Mouse (Mus musculus) kidney, postnatal 36 days (tissue): Measurements from ENCODE around the gene Ppil6.
A peak's percentile ranks its signal among the peaks of the same experiment; 100 is the strongest.

Experiments
- DNase-seq, 2 experiments: peaks; one replicate each; pipeline ENCODE4 v3.0.0; 2021 to 2022; ENCODE audit warnings: mixed read lengths in 2 of 2

Ppil6 gene

DNA sequence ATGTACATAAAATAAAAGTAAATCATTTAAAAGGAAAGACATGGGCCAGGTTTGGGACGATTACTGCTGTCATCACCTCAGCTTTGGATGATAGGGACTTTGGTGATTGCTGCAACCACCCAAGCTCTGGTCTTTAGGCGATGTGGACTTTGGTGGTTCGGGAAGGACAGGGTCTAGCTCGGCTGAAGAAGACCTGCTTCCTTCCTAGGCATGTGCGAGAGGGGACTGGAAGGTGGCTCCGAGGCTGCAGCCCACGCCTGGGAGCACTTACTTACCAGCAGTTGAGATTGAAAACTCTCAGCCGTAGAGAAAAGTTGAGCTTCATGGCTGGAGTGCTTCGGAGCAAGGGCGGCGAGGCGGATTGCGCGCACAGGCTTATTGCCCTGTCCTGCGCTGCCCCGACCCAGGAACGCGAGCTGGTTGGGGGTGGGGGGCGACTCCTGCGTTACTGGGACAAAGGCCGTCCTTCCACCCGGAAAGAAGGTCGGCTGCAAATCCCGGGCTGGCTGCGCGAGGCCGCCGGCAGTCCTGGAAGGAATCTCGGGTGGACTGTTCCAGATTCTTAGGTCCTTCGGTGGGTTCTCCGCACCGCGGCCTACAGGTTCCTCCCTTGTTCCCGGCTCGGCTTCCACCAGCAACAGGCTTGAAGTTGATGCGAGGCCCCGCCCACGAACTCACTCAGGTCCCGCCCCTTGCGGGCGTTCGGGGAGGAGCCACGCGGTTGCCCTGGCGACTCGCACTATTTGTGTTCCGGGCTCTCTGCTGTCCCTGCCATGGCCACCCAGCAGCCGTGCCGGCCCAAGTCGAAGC is at the start of gene Ppil6, which contains the start of gene Smpd2:
Ppil6 (plus strand) TSS at position 732 of the 810 bp plus-strand sequence.
Smpd2 (minus strand) TSS at position 662 of the 810 bp plus-strand sequence.
- DNase-seq: peak; percentile 97 to 98

DNA sequence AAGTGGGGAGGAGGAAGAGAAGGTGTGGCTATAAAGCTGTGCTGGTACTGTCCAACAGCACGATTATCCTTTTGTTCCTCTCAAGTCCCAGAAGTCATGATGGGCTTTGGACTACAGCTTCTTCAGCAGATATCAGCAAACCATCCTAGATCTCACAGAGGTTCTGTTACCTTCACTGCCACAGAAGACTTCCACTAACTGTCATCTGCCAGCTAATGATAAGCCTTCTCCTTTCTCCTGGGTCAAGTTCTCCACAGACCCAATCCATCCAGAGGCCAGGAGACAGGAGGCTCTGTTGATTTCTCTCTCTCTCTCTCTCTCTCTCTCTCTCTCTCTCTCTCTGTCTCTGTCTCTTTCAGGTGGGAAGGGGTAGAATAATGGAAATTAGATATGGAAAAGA is 42.0 kb upstream of the Ppil6 start:
- no peak for DNase-seq

DNA sequence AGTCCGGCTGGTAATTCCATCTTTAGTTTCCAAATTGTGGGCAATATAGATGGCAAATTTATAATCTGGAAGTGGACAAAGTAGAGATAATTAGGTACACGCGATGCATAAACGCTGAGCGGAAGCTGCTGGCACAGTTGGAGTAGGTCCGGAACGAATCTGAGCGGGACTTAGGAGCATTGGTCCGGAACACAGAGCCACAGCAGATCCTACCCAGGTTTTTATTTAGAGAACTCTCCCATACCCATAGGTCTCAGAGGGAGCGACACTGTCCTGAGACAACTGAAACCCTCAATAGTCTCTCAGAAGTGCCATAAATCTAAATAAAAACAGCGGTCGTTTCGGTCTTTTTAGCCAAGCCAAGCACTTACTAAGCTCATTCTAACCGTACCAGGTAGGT is 40.6 kb upstream of the Ppil6 start:
- DNase-seq: peak; percentile 43 to 63

DNA sequence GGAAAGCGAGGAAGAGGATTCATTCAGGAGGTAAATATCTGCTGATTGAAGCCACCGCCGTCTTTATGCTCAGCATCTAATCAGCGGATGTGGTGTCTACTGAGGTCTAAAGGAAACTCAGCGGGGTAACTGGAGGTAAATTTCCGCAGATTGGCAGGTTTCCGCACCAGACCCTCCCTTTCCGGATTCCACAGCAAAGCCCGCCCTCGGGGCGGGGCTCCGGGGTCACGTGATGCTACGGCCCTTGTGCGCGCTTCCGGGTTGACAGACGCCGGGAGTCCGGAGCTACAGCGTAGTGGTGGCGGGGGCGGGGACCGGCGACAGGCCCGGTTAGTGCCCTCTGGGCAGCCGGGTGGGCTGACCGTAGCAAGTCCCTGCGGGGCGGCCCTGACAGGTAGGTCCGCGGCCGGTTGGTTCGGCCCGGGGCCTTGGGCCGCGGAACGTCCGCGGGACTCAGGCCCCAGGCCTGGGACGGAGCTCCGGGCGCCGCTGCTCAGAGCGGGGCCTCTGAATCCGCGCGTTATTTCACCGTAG is 40.0 kb upstream of the Ppil6 start, which contains the start of gene Zbtb24:
Zbtb24 (plus strand) TSS at position 247 of the 534 bp plus-strand sequence.
- peak; percentile 96 to 99 for DNase-seq

DNA sequence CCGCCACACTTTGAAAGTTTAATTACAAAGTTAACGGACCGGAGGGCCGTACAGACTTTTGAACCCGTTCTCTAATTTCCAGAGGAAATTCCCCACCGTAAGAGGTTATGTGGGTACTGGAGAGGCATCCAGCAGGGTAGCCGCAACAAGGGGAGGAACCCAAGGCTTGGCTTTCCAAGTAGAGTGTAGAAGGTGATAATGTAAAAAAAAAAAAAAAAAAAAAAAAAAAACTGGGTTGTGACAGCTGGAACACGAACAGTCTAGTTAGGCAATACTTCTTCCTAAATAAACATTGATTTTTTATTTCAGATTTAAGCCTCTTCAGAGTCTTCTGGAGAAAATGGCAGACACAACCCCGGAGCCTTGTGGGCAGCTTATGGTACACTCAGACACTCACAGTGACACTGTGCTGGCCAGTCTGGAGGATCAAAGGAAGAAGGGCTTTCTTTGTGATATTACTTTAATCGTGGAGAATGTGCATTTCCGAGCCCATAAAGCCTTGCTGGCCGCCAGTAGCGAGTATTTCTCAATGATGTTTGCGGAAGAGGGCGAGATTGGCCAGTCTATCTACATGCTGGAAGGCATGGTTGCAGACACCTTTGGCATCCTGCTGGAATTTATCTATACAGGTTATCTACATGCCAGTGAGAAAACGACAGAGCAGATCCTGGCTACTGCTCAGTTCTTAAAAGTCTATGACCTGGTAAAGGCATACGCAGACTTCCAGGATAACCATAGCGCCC is 39.3 kb upstream of the Ppil6 start:
- DNase-seq: no peak

DNA sequence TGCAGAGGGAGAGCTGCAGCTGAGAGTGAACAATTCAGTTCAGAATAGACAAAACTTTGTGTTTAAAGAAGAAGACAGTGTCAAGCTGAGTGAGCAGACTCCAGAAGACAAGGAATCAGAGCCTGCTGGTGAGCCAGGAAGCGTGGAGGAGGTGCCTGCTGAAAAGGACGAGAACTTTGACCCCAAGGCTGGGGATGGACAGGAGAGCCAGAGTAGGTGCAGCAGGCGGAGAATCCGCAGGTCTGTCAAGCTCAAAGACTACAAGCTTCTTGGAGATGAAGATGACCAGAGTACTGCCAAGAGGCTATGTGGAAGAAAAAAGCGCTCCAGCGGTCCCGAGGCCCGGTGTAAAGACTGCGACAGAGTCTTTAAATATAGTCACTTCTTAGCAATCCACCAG is 38.6 kb upstream of the Ppil6 start:
- peak; percentile 78 to 85 for DNase-seq

DNA sequence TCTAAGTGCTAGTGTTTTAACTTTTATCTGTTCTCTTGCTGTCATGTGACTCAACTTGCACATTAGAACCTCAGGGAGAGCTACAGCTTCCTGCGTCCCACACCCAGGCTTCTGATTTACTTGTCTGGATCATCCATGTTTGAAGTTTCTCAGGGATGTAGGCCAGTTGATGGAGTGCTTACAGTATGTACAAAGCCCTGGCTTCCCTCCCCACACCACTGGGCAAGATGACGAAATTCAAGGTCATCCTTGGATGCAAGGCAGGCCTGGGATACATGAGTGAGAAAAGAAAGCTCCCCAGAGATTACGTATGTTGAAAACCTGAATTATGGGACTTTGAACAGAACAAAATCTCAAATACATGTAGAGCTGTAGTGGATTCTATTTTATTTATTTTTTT is 37.4 kb upstream of the Ppil6 start:
- DNase-seq: no peak

DNA sequence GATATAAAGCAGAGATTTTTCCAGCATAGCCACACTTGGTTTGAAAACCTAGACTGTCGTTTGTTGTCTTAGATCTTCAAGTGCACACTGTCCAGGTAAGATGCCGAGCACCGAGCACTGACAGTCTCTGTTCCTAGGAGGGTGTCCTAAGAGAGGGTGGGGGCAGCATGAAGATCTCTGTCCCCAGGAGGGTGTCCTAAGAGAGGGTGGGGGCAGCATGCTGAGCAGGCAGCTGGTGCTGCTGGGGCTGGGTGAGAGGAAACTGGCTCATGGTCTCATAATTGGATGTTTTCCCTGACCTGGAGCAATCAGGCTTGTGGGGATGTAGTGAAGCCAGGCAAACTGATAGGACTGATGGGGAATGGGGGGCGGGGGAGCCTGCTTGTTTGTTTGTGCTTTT is 30.2 kb upstream of the Ppil6 start:
- no peak for DNase-seq

DNA sequence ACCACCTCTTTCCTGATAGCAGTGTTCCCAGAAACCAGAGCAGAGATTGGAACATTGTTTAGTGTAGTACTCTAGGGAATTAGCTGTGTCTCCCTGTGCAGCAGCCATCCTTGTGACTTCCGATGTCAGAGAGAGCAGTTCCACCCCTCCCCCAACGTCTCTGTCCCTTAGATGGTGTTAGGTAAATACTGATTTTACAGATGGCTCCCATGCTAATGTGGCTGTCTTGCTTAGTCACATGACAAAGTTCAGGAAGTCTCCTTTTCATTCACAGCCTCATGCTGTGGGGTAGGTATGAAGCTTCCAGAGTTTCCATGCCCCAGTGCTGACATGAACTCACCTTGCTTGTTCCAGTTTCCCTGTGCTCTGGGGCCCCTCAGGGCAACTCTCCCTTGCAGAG is 29.7 kb upstream of the Ppil6 start:
- DNase-seq: no peak

DNA sequence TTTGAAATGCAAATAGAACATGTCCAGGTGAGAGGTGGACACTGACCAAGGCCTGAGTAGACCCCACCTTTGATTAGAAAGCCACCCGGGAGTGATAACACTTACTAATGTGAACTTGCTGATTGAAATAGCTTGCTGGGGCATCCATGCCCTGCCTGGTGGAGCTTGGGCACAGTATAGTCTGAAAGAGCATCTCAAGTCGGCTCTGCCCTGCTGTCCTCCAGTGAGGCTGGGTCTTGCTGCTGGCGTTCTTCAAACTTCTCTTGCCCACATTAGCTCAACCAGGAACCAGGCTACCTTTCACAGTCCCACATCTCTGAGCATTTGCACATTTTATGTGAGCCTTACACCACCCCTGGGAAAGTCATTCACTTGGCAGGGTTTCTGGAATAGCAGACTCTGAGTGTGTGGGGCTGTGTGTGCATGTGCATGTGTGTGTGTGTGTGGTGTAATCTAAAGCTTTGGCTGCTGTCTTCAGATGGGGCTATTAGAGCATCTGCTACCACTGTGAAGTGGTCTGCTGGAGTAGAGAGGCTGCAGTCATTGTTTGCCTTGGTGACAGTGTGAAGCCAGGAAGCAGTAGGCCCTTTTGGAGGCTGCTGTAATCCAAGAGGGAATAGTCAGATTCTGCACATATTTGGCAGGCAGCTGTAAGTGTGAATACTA is 29.0 kb upstream of the Ppil6 start:
- no peak for DNase-seq

DNA sequence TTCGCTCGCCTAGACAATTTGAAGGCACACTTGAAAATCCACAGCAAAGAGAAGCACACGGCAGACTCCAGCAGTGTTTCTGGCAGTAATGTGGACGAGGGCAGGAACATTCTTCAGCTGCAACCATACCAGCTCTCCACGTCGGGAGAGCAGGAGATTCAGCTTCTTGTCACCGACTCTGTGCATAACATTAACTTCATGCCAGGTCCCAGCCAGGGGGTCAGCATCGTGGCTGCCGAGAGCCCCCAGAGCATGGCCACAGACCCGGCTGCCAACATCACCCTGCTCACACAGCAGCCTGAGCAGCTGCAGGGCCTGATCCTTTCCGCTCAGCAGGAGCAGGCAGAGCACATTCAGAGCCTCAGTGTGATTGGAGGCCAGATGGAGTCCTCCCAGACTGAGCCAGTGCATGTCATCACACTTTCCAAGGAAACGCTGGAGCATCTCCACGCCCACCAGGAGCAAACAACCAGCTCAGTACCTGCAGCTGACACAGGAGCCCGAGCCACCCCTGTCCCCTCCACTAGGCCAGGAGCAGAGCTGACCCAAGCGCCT is 25.8 kb upstream of the Ppil6 start:
- no peak for DNase-seq

DNA sequence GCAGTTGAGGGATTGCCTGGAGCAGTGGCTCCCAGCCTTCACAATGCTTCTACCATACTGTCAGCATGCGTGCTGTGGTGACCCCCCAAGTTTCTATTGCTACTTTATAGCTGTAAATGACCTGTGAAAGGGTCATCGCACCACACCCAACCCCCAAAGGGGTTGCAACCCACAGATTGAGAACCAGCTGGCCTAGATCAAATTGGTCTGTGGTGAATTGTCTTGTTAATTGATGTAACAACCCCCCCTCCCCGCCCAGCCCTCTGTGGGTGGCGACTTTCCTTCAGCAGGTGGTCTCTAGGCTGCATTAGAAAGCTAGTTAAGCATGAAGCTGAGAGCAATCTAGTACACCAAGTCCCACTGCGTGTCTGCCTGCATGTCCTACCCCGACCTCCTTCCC is 22.9 kb upstream of the Ppil6 start:
- no peak for DNase-seq

DNA sequence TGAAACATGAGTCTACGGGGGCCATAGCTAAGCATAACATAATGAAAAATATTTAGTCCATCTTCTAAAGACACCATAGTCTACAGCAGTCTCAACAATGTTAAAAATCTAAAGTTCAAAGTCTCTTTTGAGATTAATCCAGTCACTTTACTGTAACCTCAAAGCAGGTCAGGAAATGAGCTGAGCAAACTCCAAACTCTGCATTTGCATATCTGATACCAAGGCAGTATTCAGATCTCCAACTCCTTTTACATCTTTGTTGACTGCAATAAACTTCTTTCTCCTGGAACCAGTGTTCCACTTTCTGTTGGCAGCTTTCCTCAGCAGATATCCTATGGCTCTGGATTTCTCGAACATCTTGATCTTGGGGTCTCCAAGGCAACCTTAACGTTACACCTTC is 19.5 kb upstream of the Ppil6 start:
- no peak for DNase-seq

DNA sequence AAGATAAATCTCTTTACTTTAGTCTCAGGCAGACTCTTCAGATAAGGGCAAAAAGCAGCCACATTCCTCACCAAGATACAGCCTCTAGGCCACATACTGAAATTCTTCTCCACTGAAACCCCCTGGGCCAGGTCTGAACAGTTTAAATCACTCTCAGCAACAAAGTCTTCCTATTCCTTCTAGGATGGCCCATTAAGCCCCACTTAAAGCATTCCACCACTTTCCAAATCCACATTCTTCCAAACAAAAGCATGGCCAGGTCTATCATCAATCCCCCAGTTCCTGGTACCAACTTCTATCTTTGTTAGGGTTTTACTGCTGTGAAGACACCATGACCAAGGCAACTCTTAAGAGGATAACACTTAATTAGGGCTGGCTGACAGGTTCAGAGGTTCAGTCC is 17.7 kb upstream of the Ppil6 start:
- no peak for DNase-seq

DNA sequence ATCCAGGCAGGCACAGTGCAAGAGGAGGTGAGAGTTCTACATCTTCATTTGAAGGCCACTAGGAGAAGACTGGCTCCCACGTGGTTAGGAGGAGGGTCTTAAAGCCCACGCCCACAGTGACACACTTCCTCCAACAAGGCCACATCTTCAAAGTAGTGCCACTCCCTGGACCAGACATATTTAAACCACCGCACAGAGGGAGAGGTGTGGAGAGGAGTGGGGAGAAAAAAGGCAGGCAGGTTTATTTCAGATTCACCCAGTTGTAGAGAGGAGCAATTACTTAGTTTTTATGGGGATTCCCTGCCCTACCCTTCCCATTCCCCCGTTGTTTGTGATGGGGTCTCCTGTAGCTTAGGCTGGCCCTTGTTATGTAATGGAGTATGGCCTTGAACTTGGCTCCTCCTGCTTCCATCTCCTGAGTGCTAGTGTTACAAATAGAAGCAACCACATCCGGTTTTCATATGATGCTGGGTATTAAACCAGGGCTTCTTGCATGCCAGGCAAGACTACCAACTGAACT is 17.2 kb upstream of the Ppil6 start:
- DNase-seq: no peak

DNA sequence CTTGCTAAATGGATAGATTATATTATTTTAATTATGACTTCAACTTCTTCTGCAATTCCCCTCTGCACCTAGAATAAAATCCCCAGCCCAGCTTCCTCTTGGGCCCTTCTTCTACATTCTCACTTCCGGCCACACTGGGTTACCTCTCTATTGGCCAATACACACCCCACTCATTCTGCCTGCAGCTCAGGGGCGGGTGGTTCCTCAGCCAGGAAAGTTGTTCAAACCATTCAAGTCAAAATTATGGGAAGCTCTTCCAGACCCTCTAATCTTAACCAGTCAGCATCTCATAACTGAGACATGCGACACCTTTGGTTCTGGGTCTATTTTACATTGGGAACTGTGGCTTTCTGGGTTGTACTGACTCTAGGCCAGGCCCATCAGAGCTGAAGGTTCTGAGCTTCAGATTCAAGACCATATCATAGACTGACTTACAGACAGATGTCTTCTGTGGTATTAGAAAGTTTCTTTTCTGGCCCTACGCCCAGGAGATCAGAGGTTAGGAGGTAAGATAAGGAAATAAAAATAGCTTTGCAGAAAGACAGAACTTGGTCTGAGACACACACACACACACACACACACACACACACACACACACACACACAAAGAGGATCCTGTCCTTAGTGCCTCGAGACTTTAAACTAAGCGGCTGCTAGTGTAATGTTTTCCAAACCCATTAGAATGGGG is 16.3 kb upstream of the Ppil6 start:
- no peak for DNase-seq

DNA sequence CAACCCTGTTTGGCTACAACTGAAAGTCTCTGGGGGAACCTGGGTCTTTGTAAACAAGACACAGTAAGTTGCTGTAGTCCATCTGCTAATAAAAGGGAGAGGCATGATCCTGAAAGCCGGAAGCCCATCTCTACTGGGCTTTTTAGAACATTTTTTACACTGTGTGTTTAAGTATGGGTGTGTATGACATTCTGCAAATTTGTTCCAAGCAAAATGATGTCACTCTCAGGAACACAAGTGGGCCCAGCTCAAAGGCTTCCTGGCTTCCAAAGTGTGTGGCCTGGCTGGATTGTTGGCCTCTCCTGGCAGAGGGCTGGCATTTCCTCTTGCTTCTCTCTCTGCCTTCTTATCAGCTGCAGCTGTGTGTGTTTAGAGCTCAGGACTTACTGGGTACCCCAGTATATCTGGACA is 15.3 kb upstream of the Ppil6 start:
- peak in 1 of 2 experiments; percentile 21 for DNase-seq

DNA sequence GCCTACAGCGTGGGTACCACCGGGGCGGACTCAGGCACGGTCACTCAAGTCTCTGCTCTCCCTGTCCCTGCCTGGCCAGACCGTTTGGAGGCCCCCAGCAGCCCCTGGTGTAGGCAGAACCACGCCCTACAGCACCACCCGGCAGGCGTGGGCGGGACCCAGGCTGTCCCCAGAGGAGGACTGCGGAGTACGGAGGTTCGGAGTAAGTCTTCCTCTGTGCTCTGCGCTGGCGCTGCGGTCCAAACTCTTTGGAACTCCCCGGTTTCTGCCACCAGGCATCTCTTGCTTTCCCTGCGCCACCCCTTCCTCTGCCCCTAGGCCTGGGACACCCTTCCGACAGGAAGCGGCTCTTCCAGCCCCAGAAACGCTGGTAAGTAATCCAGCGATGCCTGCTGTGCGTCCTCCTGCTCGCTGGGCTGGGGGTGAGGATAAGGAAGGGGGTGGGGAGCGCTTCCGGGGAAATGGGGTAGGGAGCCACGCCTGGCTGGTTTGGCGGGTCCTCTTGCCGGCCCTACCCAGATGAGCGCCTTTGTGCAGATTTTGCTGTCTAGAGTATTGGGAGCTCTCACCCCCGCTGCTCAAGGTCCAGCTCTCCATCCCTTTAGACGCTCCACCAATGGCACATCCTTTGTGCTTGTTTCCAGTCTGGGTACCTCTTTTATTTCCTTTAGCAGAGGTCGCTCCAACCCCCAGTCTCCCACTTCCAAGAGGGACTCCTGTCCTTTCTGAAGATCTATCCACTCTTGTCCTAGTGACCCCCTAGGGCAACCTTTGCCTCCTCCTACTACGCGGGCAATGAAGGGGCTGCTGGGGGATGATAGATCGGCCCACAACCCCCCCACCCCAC is 13.8 kb upstream of the Ppil6 start, which contains the start of gene Mical1:
Mical1 (plus strand) TSS at position 144 of the 847 bp plus-strand sequence.
- DNase-seq: peak; percentile 54 to 65

DNA sequence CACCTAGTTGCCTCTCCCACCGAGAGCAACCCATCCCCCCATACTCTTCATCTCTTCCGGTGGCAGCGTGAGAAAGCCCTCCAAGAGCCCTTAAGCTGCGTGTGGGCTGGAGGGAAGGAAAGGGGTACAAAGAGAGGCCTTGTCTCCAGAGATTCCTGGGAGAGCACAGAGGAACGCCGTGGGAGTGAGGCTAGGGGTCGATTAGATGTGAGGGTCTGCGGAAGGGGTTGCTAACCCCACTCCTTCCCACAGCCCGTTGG is 13.3 kb upstream of the Ppil6 start:
- no peak for DNase-seq

DNA sequence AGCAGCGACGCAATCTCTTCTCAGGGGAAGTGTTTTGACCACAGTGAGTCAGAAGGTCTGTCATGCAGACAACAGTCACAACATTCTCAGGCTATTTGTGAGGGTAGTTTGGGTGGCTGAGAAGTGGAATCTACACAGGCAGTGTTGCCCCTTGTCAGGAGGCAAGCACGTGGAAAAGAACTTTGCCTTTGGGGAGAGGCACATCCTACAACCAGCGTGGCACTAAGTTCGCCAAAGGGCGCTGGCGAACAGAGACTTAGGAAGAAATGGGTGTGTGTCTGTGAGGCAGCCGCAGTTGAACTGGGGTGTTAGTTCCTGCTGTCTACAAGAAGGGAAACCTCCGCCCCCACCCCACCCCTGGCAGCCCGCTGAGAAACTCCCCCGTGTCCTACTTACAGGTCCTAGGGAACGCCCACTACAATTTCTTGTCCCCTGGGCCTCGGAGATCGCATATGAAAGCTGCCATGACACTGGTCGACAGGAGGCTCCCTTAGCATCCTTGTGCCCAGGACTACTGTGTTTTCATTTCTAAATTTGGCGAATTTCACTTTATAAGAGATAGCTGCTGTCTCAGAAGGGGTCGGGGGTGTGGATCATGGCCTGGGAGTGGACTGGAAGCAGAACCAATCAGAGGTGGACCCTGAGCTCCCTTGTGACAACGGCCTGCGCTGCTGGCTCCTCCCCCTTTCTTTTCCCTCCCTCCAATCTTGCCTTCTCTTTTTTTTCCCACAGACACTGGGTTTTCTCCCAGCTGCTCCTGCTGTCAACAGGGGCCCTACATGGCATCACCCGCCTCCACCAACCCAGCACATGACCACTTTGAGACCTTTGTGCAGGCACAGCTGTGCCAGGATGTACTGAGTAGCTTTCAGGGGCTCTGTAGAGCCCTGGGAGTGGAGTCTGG is 12.7 kb upstream of the Ppil6 start:
- DNase-seq: peak; percentile 62 to 67
